Mouse (Mus musculus) mouse embryonic stem cell (cell line): ENCODE results near the gene Phldb2.

Experiments used
- in situ Hi-C, 2 experiments: fragments of 300-500 bp; cut with MboI; formaldehyde crosslinking; loops; 1 replicate in 1 of 2; 3 replicates in 1 of 2; pipeline ENCODE4 v1.14.3; 2019 to 2020; ENCODE audit warnings: low sequenced_read_pairs in 2 of 2, low pct_unique_long_range_greater_than_20kb in 1 of 2, mixed read lengths in 1 of 2; ENCODE audit not compliant: unreplicated experiment in 1 of 2

The Phldb2 gene

GRCm38 (mm10) chr16:45824025-45824424 lies 129.4 kb downstream of the Phldb2 start:
- in situ Hi-C loops = no loop called here

GRCm38 (mm10) chr16:45819911-45820310 lies 133.5 kb downstream of the Phldb2 start:
- in situ Hi-C loops = no loop called here

GRCm38 (mm10) chr16:45817795-45818194 lies 135.6 kb downstream of the Phldb2 start:
- in situ Hi-C loops = no loop called here

GRCm38 (mm10) chr16:45816670-45817069 lies 136.7 kb downstream of the Phldb2 start:
- in situ Hi-C loops = no loop called here

- in situ Hi-C loops = no loop called here
These were observed 138.8 kb downstream of the Phldb2 start for GRCm38 (mm10) chr16:45814611-45815010.

- in situ Hi-C loops = no loop called here
These were observed 141.6 kb downstream of the Phldb2 start for GRCm38 (mm10) chr16:45811788-45812187.

GRCm38 (mm10) chr16:45810829-45811326 lies 142.5 kb downstream of the Phldb2 start:
- in situ Hi-C loops = no loop called here

GRCm38 (mm10) chr16:45810155-45810554 lies 143.2 kb downstream of the Phldb2 start:
- in situ Hi-C loops = no loop called here

- in situ Hi-C loops = no loop called here
These were observed 148.7 kb downstream of the Phldb2 start for GRCm38 (mm10) chr16:45804708-45805107.

GRCm38 (mm10) chr16:45800406-45800805 lies 153.0 kb downstream of the Phldb2 start:
- in situ Hi-C loops = no loop called here

GRCm38 (mm10) chr16:45799150-45799549 lies 154.2 kb downstream of the Phldb2 start:
- in situ Hi-C loops = no loop called here

- in situ Hi-C loops = no loop called here
These were observed 154.8 kb downstream of the Phldb2 start for GRCm38 (mm10) chr16:45798591-45798990.

GRCm38 (mm10) chr16:45796815-45797214 lies 156.6 kb downstream of the Phldb2 start:
- in situ Hi-C loops = no loop called here

- in situ Hi-C loops = no loop called here
These were observed 158.2 kb downstream of the Phldb2 start for GRCm38 (mm10) chr16:45795188-45795693.

GRCm38 (mm10) chr16:45792781-45793180 lies 160.6 kb downstream of the Phldb2 start:
- in situ Hi-C loops = no loop called here

GRCm38 (mm10) chr16:45791286-45791685 lies 162.1 kb downstream of the Phldb2 start:
- in situ Hi-C loops = no loop called here

GRCm38 (mm10) chr16:45789311-45789710 lies 164.1 kb downstream of the Phldb2 start:
- in situ Hi-C loops = no loop called here

- in situ Hi-C loops = no loop called here
These were observed 165.7 kb downstream of the Phldb2 start for GRCm38 (mm10) chr16:45787650-45788049.

GRCm38 (mm10) chr16:45786639-45787038 lies 166.8 kb downstream of the Phldb2 start:
- in situ Hi-C loops = no loop called here

- in situ Hi-C loops = no loop called here
These were observed 173.4 kb downstream of the Phldb2 start for GRCm38 (mm10) chr16:45780001-45780400.

GRCm38 (mm10) chr16:45774813-45775212 lies 178.6 kb downstream of the Phldb2 start:
- in situ Hi-C loops = loop anchor here in 1 of 2 experiments (25.0 kb wide), 1 partner anchor 187 kb away; the partner anchor contains the start of gene Phldb2
